Mouse (Mus musculus) T-cell, adult 2 months (primary cell): ENCODE results near the gene Klhl21.

ENCODE experiments used
- DNase-seq: peaks from one replicate; pipeline ENCODE4 v3.0.0; 2022; ENCODE audit warnings: low spot score

Klhl21 gene

DNA sequence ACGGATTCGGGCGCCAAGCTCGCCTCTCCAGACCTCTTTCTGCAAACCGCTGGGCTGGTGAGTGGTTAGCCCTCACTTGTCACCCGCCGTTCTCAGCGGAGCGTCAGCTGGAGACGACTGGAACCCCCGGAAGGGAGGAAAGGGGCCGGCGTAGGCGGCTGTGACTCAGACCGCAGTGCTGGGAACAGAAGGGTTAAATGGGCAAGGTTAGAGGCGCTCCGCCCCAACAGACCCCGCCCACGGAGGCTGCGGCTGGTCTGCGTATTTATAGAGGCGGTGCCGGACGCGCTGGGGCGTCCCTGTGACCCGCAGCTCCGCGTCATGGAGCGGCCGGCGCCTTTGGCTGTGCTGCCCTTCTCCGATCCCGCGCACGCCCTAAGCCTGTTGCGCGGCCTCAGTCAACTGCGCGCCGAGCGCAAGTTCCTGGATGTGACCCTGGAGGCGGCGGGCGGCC lies at the start of gene Klhl21:
Klhl21 (plus strand) TSS at position 182 of the 454 bp plus-strand sequence.
- DNase-seq, result peak; percentile 92

DNA sequence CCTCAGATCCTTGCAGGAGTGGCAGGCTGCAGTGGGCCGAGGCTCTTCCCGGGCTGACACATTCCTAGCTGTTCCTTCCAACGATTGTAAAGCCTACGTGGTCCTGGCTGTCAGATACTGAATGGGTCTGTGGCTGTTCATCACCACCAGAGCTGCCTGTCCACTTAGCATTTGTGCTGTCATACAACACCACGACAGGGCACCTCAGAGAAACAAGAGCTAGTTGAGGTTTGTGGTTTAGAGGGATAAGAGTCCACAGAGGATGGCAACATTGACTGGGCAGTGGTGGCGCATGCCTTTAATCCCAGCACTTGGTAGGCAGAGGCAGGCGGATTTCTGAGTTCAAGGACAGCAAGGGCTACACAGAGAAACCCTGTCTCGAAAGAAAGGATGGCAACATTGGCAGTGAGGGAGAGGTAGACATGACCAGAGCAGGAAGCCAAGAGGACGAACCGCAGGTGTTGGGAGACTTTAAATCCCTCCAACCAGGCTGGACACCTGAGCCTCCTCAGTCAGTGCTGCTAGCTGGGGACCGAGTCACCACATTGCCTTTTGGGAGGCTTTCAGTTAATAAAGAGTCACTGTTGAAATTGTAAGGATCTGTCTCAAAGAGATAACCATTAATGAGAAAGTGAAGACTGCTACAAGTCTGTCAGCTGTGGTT lies 48.6 kb upstream of the Klhl21 start:
- no peak for DNase-seq

DNA sequence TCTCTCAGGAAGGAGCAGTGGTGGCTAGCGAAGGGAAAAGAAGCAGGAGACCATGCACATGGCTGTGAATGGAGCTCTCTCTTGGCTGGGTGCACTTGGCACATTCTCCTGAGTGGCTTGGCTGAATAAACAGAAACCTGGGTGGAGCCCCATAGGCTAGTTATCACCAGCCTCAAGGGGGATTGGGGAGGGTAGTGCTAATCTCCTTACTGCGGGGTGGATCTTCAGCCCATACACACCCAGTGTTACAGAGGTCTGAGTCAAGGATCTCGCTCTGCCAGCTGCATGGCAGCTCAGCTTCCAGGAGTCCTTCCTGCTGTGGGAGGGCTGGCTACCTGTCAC lies 48.1 kb upstream of the Klhl21 start:
- no peak for DNase-seq

DNA sequence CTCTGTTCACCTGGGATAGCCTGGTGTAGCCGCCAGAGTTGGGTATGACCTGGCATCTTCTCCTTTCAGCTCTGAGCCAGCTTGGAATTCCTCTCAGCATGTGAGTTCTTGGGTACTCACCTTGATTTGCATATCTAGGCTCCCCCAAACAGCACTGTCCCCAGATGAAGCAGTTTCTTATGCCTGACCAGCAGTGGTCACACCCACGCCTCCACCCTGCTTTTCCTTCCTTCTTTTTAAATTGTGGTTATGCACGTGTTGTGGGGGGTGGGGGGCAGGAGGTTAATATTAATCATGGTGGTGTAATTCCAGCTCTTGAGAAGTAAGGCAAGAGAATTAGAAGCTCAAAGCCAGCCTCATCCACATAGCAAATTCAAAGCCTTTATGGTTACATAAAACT lies 45.8 kb upstream of the Klhl21 start:
- DNase-seq, result no peak

DNA sequence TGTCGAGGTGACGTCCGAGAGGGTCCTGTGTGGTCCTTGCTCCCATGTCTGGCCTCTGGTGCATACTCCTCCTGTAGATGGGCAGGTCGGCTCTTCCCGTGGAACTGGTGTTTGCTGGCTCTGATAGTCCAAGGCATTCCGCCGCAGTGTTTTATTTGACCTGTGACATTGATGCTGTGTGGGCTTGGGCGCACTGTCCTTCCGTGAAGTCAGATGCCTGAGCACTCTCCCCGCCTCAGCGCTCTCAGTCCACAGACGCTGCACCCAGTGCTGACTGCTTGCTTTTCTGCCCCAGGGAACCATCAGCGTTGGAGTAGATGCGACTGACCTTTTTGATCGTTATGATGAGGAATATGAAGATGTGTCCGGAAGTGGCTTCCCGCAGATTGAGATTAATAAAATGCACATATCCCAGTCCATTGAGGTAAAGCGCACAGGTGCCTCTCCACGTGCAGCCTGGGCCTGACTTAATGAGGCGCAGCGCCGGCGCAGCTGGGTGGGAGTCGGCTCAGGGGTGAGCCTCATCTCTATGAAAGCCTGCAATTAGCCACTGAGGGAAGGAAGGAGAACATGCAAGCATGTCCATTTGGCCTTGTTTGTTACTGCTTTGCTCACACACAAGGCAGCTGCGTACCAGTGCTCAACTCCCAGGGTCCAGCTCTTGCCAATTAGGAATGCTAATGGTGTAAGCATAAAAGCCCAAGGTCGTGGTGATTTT lies 40.2 kb upstream of the Klhl21 start:
- DNase-seq, result no peak

DNA sequence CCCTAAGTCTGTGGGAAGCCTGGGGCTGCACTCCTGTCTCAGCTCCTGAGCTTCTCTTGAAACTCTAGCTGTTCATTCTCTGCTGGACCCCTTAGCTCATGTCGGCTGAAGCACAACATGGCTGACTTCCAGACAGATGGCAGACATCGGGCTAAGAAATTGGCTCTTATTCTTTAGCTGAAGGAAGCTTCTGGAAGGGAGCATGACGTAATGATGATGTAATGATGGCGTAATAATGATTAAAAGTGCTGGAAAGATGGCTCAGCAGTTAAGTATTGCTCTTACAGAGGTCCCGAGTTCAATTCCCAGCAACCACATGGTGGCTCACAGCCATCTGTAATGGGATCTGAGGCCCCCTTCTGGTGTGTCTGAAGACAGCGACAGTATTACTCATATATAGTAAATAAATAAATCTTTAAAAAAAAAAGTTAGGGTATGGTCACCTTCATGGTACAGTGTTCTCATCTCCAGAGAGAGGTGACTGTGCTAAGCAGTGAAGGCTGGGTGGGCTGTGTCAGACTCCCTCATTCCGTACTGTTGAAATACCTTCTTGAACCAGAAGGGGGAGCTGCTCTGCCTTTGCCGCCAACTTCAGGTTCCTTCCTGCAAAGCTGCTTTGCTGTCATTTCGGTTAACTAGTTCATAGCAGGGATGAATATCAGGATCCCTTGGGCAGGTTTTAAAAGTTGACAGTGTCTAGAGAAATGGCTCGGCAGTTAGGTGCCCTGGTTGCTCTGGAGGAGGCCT lies 36.2 kb upstream of the Klhl21 start:
- DNase-seq, result peak; percentile 21

DNA sequence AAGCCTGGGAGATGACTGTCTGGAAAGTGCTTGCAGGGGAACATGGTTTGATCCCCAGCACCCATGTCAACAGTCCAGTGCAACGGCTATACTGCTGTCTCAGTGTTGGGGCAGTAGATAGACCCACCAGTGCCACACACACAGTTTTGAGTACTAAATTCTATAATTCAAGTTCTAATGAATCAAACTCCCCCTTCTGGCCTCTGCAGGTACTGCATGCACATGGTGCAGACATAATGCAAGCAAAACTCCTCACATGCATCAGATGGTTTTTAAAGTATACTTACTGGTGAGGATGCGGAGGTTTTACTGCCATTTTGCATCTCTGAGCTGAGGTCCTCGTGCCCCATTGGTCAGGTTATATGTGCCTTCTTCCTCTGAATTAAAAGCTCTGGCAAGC lies 33.2 kb upstream of the Klhl21 start:
- DNase-seq, result peak; percentile 31

DNA sequence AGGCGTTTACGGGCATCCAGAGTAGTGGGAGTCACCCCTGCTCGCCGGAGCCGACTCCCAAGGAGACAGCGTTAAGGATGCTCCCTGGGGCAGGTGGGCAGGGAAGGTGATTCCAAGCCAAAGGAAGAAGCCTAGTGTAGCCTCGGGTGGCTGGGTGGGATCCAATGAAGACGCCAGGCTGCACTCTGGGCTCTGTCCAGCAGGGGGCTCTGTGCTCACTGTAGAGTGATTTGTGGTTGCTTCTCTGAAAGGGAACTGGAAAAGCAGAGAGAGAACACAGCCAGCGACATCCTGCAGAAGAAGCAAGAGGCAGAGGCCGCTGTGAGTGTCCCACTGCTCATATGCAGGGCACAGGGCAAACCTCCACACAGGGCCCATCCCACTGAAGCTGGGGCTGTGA lies 30.9 kb upstream of the Klhl21 start:
- DNase-seq, result peak; percentile 76

DNA sequence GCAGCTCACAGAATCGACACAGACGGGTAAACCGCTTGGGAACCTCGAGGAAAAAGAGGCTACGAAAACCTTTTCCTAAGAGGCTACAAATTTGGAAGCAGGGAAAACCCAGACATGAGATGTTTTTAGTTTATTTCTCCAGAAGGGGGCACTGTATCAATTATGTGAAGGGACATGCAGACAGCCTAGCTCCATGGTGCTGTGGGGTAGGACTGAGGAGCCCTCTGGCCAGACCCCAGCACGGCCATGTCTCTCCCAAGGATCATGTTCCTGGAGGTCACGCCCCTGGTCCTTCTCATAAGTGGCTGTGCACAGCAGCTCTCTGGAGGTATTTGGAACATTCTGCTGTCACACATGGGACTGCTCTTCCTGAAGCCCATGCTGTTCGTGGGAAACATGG lies 27.9 kb upstream of the Klhl21 start:
- no peak for DNase-seq

DNA sequence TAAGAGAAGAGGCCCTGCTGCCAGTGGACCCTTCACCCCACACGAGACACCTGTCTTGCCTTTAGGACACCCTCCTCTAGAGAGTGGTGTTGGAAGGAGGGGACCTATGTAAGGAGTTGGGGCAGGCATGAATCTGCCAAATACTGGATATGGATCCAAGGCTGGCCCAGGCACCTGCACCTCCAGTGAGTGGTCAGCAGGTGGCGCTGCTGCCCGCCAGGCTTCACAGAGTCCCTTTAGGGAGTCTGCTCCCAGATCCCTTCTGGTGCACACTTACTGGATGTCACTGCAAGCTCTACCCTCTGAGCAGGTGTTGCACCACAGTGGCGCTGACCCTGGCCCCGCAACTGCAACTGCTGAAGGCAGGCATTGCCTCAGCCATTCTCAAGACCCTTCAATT lies 27.2 kb upstream of the Klhl21 start:
- peak; percentile 77 for DNase-seq

DNA sequence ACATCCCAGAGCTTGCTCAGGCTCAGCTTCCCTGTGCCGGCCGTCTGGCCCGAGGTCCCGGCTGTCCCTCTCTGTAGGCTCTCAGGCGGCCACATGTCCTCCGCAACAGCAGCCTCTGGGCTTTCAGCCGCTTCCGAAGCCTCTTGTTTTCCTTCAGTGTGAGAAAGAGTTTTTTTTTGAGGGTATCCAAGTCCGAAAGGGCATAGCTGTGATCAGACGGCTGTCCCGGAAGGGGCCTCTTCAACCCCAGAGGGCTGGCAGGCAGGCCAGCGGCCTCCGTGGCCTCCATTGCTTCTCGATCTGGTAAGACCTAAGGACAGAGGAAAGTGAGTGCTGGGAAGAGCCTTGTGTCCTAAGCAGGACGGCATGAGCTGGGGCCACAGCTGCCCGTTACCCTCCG lies 25.6 kb upstream of the Klhl21 start:
- no peak for DNase-seq

DNA sequence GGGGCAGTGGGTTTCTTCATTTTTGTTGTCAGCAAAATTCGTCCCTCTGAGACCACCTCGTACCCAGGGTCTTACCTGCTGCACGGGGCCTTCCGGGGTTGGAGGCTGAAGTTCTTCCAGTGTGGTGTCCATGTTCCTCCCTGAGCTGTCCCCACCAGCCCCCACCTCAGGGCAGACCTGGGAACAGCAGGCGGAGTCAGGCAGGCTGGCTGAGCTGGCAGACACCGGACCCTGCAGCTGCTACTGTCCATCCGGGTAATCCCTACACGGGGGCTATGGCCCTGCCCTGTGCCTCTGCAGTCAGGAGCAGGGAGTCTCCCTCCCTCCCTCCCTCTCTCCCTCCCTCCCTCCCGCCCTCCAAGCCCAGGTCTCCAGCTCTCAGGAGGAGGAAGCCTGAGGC lies 25.0 kb upstream of the Klhl21 start:
- DNase-seq, result no peak

DNA sequence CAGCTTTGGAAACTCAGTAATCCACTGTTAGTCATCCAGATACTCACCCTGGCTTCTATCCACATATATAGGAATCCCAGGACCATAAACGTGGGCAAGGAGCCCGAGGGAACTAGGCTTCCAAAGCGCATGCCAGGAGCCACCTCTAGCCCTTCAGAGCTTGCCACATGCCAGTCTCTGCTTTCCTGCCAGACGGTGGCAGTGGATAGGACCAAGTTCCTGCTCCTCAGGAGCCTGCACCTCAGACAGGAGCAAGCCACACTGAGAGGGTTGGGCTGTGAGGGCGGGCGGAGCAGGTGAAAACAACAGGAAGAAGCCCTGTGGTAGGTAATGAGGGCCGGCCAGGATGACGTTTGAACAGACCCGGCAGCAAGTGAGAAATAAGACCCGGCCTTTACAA lies 22.7 kb upstream of the Klhl21 start:
- DNase-seq, result peak; percentile 76

DNA sequence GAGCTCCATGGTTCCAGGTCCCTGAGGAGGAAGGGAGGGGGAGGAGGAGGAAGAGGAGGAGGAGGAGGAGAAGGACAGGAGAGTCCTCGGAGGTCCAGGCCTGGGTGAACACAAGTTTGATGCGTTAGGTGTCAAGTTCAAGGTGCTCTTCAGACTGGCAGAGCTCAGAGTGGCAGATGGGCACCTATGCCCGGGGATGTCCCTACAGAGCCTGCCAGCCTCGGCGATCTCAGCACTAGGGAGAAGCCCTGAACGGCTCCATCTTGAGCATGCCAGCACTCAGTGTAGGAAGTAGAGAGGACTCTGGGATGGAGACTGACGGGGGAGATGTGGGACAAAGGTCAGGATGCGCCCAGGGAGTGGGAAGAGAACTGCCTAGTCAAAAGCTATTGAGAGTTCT lies 22.0 kb upstream of the Klhl21 start:
- DNase-seq, result no peak

DNA sequence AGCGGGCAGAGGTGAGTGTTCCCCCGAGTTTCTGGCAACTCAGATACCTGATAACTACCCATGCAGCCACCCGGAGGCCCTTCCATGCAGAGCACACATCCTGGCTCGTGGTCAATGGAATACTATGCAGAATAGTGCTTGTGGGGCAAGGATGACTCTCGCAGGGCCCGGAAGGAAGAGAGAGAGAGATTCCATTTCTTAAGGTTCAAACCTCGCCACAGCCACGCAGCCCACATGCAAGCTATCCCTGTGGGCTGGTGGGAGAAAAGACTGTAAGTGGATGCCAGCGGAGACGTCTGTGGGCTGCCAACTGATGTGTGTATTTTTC lies 20.6 kb upstream of the Klhl21 start:
- no peak for DNase-seq

DNA sequence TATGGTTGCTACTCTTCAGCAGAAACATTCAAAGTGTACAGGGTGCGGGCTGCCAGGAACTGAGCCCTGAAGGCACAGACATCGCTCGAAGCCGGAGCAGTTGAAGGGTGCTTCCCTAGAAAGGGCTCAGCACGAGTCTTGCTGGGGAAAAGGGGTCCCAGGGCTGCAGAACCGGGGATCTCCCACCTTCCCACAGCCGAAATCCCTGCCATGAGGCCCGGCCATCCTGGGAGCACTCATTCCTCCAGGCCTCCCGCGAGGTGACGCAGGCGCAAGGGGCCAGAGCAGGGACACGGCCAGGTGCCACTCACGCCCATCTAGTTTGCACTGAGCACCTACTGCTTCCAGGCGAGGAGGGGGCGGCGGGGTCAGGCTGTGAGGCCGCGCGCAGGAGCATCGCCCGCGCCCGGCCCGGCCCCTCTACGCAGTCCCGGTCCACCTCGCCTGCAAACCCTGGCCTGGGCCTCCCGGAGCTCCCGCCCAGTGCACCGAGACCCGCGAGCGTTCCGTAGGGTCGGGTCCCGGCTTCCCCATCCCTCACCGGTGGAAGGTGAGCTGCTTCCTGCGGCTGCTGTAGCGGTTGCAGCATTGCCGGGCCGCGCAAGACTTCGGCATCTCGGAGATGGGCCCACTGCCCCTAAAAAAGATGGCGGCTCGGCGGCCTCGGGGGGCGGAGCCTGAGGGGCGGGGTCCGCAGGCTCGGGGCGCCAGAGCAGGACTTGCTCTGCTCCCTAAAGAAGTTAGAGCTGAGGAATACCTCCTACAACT lies 20.1 kb upstream of the Klhl21 start, which contains the start of gene Thap3:
Thap3 (minus strand) TSS at position 656 of the 768 bp plus-strand sequence.
- DNase-seq, result peak; percentile 80

DNA sequence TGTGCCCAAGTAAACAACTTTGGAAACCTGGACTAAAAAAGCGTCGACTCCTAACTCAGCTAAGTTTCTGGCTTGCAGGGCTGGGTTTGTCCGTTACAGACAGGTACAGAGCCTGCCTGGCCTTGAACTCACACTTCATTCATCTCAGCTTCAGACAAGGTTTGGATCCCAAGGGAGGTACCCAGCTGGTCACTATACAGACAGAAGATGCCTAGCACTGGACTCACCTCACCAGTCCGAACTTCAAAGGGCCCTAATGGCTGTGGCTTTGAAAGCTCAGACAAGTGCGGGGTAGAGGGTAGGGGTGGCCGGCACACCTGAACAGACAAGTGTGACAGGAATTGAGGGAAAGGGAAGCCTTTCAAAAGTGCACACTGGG lies 19.5 kb upstream of the Klhl21 start:
- no peak for DNase-seq

DNA sequence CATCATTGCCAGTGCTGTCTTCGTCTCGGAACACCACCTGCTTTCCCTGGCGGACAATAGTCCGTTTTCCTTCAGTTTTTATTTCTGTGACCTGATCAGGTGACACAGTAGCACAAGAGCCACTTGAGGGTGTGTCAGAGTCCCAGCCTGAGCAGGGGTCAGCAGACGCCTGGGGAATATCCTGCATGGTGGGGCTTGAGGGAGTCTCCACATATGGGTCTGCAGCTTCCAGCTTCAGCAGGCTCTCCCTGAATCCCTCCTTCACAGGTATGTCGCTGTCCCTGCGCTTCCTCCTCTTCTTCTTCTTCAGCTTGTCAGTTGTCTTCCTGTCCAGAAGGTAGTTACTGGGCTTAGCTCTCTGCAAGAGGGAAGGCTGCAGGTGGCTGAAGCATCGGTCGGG lies 16.5 kb upstream of the Klhl21 start:
- DNase-seq, result no peak

DNA sequence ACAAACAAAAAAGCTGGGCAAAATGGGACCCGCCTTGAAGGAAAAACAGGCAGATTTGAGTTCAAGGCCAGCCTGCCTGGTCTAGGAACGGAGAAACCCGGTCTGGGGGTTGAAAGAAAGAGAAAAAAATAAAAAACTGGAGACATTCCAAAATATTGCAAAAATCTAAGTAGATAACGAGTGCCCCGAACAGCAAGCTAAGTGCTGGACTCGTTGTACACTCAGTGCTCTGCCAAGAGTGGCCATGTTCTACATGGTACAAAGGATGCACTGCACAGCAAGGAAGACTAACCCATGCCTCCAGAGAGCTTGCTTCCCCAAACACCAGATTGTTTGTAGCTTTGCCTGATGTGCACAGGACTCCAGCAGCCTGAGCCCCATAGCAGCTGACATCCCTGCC lies 15.6 kb upstream of the Klhl21 start:
- DNase-seq, result no peak

DNA sequence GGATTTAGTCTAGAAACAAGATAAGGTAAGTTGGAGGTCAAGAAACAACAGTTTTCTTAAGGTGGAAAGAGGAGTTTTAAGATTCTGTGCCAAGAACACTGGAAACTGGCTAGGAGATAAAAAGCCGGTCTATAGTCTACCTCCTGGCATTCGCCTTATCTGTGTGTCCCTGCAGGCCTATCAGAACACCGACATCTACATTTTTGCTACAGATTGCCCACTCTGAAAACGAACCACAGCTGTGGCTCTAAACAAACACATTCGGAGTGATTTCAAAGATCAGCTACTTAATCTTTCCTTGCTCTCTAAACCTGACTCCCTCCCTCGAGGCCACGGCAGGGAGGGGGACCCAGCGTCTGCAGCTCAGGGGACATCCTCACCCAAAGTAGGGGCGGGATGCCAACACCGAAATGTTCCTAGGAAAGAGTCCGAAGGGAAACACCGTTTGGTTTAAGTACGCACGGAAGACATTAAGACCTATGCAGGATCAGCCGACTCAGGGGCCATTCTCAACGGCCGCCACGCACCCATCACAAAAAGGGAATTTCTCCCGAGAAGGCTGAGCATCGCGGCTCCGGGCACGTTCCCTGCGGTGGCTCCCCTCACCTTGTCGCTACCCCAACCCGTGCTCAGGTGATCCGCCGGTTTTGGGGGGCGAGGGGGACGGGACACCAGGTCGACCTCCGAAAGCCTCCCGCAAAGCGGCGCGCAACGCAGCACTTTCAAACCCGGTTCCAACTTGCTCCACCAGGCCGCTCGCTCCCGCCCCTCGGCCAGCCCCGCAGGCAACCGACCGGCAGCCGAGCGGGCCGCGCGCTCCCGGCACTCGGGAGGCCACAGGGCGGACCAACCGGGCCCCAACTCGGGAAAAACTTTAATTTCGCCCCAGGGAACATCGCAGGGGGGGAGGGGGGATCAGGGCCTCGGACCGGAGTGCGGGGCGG lies 14.1 kb upstream of the Klhl21 start:
- no peak for DNase-seq

DNA sequence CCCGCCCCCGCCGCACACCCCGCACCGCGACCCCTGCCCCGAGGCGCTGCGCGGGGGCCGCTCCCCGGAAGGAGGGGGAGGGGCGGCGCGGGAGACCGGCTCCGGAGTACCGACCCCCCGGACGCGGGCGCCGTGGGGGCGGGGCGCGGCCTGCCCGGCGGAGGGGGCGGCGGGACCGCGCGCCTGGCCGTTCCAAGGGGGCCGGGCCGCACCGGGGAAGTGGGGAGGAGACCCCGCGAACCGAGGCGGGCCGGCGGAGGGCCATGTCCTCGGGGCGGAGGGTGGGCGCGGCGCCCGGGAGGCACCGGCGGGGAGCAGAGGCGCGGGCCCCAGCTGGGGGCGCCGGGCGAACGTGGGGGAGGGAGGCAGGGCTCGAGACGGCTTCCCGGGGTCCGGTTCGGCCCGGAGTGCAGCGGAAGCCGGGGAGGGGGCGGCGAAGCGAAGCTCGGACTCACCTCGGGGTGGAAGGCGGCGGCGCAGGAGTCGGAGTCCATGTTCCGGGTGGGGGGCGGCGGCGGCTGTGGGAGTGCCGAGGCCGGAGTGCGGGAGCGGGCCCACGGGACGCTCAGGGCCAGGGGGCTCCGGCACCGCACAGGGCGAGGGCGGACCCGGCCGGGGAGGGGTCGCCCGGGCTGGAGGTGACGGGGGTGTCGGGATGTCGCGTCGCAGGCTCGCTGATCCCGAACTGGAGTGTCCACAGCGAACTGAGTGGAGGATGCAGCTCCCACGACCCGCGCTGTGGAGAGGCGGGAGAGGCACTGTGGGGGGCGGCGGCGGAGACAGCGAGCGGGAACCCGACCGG lies 13.0 kb upstream of the Klhl21 start:
- DNase-seq, result no peak
